Comparison of ENCODE assay signal across 24 mouse cellular contexts in the genomic region with DNA sequence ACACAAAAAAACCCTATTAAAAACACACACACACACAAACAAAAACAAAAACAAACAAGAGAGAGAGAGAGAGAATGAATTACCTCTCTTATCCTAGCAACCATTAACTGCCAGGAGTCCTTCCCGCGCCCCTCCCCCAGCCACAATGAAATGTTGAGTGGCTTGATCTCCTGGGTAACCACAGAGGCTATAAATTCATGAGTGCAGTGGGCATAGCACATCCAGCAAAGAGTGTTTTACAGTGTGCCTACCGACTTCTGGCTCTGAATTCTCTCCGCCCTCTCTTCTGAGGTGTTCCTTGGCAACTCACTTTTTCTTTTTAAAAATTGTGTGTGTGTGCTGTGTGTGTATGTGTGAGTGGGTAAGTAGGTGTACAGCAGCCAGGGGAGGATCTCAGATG. TPM values are rescaled to one million over a fixed set of nuclear protein-coding genes. Genes with fewer than 3 reads are reported as not detected.
DNase-seq lines count a peak whose midpoint lies in the region; ATAC-seq and TF ChIP-seq lines count a peak whose summit lies in the region.
"Had no signal": no experiment of that assay in that cellular context is flagged by ENCODE, and none has a peak within 500 bp of the region (broad histone marks: within the 10 kb centered on the region; RNA-seq: fewer than 3 reads in every experiment).

No protein-coding gene starts in this region.

- H3K27ac ChIP-seq in kidney, embryonic 16.5 days (ENCODE audit: low read length), result no peak overlapping the region
- no peak overlapping the region for H3K27ac ChIP-seq in testis, adult 2 months (ENCODE audit: control insufficient read depth, insufficient read depth, low read depth, low read length)
- H3K27ac ChIP-seq: forebrain, embryonic 10.5 days; heart, embryonic 15.5 days; hindbrain, embryonic 10.5 days; intestine, embryonic 15.5 days; left cerebral cortex, adult 2 months; midbrain, embryonic 12.5 days had no signal

- 42% methylated on average over 4 of the region's 4 CpGs for WGBS in kidney, embryonic 16.5 days

- ATAC-seq in kidney, embryonic 16.5 days (ENCODE audit: low FRiP score, low TSS enrichment), result peak; percentile 68
- ATAC-seq: intestine, embryonic 15.5 days had no signal

- peak; percentile 25; the same call in 1 of the 2 replicates for TF ChIP-seq POLR2A in testis, adult 2 months (IDR thresholded peaks at IDR 0.05; ENCODE audit: control insufficient read depth, low read depth, low read length)

- peaks cover 10% of the 10 kb centered on the region; the same call in 1 of the 2 replicates for H3K4me1 ChIP-seq in kidney, embryonic 16.5 days (ENCODE audit: insufficient read depth, low read length)
- H3K4me1 ChIP-seq in testis, adult 2 months (ENCODE audit: control insufficient read depth, insufficient read depth, low read length), result peaks cover 4% of the 10 kb centered on the region; the same call in 1 of the 2 replicates
- H3K4me1 ChIP-seq: forebrain, embryonic 10.5 days; intestine, embryonic 15.5 days had no signal

- H3K9me3 ChIP-seq in kidney, embryonic 16.5 days (ENCODE audit: low read length), result no peaks in the 10 kb centered on the region
- H3K9me3 ChIP-seq: forebrain, embryonic 10.5 days; heart, embryonic 15.5 days; hindbrain, embryonic 10.5 days; intestine, embryonic 15.5 days; midbrain, embryonic 12.5 days had no signal

- TF ChIP-seq CTCF in testis, adult 2 months (IDR thresholded peaks at IDR 0.05; ENCODE audit: control insufficient read depth, insufficient read depth, insufficient replicate concordance, low read depth, low read length), result no peak

- no peaks in the 10 kb centered on the region for H3K27me3 ChIP-seq in kidney, embryonic 16.5 days (ENCODE audit: insufficient read depth, low read length)
- H3K27me3 ChIP-seq in testis, adult 2 months (ENCODE audit: control insufficient read depth, insufficient read depth, low read length), result no peaks in the 10 kb centered on the region
- H3K27me3 ChIP-seq: heart, embryonic 15.5 days; intestine, embryonic 15.5 days; midbrain, embryonic 12.5 days had no signal

- no peak overlapping the region for H3K4me3 ChIP-seq in kidney, embryonic 16.5 days (ENCODE audit: low read length)
- H3K4me3 ChIP-seq in testis, adult 2 months (ENCODE audit: control insufficient read depth, low read depth, low read length), result peak overlapping the region; percentile 4; the same call in 1 of the 2 replicates
- H3K4me3 ChIP-seq: forebrain, embryonic 10.5 days; heart, embryonic 15.5 days; hindbrain, embryonic 10.5 days; intestine, embryonic 15.5 days; left cerebral cortex, adult 2 months; midbrain, embryonic 12.5 days had no signal

- no peak overlapping the region for H3K9ac ChIP-seq in kidney, embryonic 16.5 days (replicated peaks; ENCODE audit: low read length)
- H3K9ac ChIP-seq: heart, embryonic 15.5 days; intestine, embryonic 15.5 days; midbrain, embryonic 12.5 days had no signal

- peak; percentile 36 for DNase-seq in embryo, embryonic 10.5 days (ENCODE audit: low spot score)
- DNase-seq in embryo, embryonic 11 days, result no peak
- DNase-seq in kidney, adult 8-10 months, result no peak
- DNase-seq in testis, postnatal 14 days (ENCODE audit: low spot score), result no peak
- DNase-seq in testis, postnatal 10 days (ENCODE audit: low spot score), result peak; percentile 25
- no peak for DNase-seq in ovary, postnatal 14 days (ENCODE audit: low spot score)
- DNase-seq: adrenal gland, postnatal 10 days; cerebellum, adult 11 months; cerebellum, postnatal 10 days; gastrocnemius, postnatal 14 days; kidney, postnatal 36 days; layer of hippocampus, adult 9-11 months; left cerebral cortex, postnatal 4 days; lung, adult 18-20 months; lung, postnatal 36 days; spleen, adult 18-20 months had no signal

- no peak overlapping the region for H3K4me2 ChIP-seq in kidney, embryonic 16.5 days (replicated peaks; ENCODE audit: low read depth, low read length)
- H3K4me2 ChIP-seq: heart, embryonic 15.5 days; intestine, embryonic 15.5 days; midbrain, embryonic 12.5 days had no signal

- no peaks in the 10 kb centered on the region for H3K36me3 ChIP-seq in kidney, embryonic 16.5 days (ENCODE audit: insufficient read depth, low read length)
- no peaks in the 10 kb centered on the region for H3K36me3 ChIP-seq in testis, adult 2 months (ENCODE audit: control insufficient read depth, insufficient read depth, low read length)
- H3K36me3 ChIP-seq: forebrain, embryonic 10.5 days; heart, embryonic 15.5 days; hindbrain, embryonic 10.5 days; intestine, embryonic 15.5 days; midbrain, embryonic 12.5 days had no signal

RNA-seq across cellular contexts. Expression of a gene that starts 38.0 kb away (rescaled TPM):
- 65.1 and 69.7 TPM in 2 replicates for polyA plus RNA-seq in kidney, embryonic 16.5 days (2015; fragmentation: Nextera tagmentation; extraction: Ambion mirVana)
- 4.1 and 4.8 TPM in 2 replicates for polyA plus RNA-seq in testis, adult 2 months (2012; rRNA removed)

Comparison
In these comparisons a context has a peak if more than half of its experiments do, and no peak if none do; other contexts are left out.
1. DNase-seq: peak in embryo, embryonic 10.5 days (single experiment) and testis, postnatal 10 days (single experiment); none in embryo, embryonic 11 days (single experiment), kidney, adult 8-10 months (0 of 2), testis, postnatal 14 days (single experiment) and ovary, postnatal 14 days (single experiment).
2. RNA of a gene that starts 38.0 kb away (polyA plus RNA-seq): 65.1 to 69.7 TPM in kidney, embryonic 16.5 days; 4.1 to 4.8 TPM in testis, adult 2 months; every median in the first group is over 10 times any median in the second.